Mouse (Mus musculus) lung, postnatal 0 days (tissue): Measurements from ENCODE around the gene Pxdc1. TPM values are rescaled to one million over a fixed set of nuclear protein-coding genes. Genes with fewer than 3 reads are reported as not detected.
A peak's percentile ranks its signal among the peaks of the same experiment; 100 is the strongest.

Experiments
- ATAC-seq: fragments of 200-750 bp; cut with Nextera tagmentation; 2 replicates; pipeline ENCODE4 v1.8.0; 2017; ENCODE audit warnings: moderate library complexity
- DNase-seq: peaks from one replicate; pipeline ENCODE4 v3.0.0-alpha.2; 2016; ENCODE audit warnings: low spot score
- H3K27ac ChIP-seq: fragments of 300-500 bp; sonication (generic); 2 replicates; pipeline ENCODE4 v1.5.1; 2014; ENCODE audit warnings: antibody characterized with exemption, mild to moderate bottlenecking, low read length, mixed read lengths
- H3K27me3 ChIP-seq: fragments of 300-500 bp; sonication (generic); replicated peaks from 2 replicates; pipeline ENCODE4 v1.6.1; 2014; ENCODE audit warnings: low read length, mixed read lengths; ENCODE audit not compliant: insufficient read depth
- H3K36me3 ChIP-seq: fragments of 300-500 bp; sonication (generic); 2 replicates; pipeline ENCODE4 v1.6.1; 2014; ENCODE audit warnings: low read length, mixed read lengths; ENCODE audit not compliant: insufficient read depth
- H3K4me1 ChIP-seq: fragments of 300-500 bp; sonication (generic); 2 replicates; pipeline ENCODE4 v1.6.1; 2014; ENCODE audit warnings: antibody characterized with exemption, low read depth, low read length, mixed read lengths; ENCODE audit not compliant: insufficient read depth
- H3K4me2 ChIP-seq: fragments of 300-500 bp; sonication (generic); replicated peaks from 2 replicates; pipeline ENCODE4 v1.6.1; 2014; ENCODE audit warnings: low read depth, mild to moderate bottlenecking, low read length, moderate library complexity, mixed read lengths
- H3K4me3 ChIP-seq: fragments of 300-500 bp; sonication (generic); 2 replicates; pipeline ENCODE4 v1.5.1; 2014; ENCODE audit warnings: low read depth, low read length
- H3K9ac ChIP-seq: fragments of 300-500 bp; sonication (generic); replicated peaks from 2 replicates; pipeline ENCODE4 v1.6.1; 2014; ENCODE audit warnings: low read depth, mild to moderate bottlenecking
- H3K9me3 ChIP-seq: fragments of 300-500 bp; sonication (generic); 2 replicates; pipeline ENCODE4 v1.6.1; 2016; ENCODE audit warnings: low read length, mixed read lengths
- CTCF ChIP-seq: IDR thresholded peaks from 2 replicates; pipeline ENCODE4 v1.5.1; 2016; ENCODE audit warnings: antibody characterized with exemption, mild to moderate bottlenecking
- EP300 ChIP-seq: IDR thresholded peaks from 2 replicates; pipeline ENCODE4 v1.6.1; 2016; ENCODE audit warnings: antibody characterized with exemption, mild to moderate bottlenecking, control low read depth
- WGBS: fragments of 180-500 bp; shearing (Covaris S2); extraction: QIAGEN DNeasy Blood & Tissue Kit; methylation state at CpG from one replicate; pipeline ENCODE4 v1.1.7; 2014; 5-methylcytosine and 5-hydroxymethylcytosine counted together
- polyA plus RNA-seq: library from polyadenylated mRNA; unstranded; fragments of >200 nt; fragmentation: Nextera tagmentation; extraction: Ambion mirVana; gene quantifications from 2 replicates; pipeline ENCODE4 v1.2.1, GENCODE M21; 2015

Gene Pxdc1
- polyA plus RNA-seq, 1 experiment from 2014 or later = 44.3 TPM

DNA sequence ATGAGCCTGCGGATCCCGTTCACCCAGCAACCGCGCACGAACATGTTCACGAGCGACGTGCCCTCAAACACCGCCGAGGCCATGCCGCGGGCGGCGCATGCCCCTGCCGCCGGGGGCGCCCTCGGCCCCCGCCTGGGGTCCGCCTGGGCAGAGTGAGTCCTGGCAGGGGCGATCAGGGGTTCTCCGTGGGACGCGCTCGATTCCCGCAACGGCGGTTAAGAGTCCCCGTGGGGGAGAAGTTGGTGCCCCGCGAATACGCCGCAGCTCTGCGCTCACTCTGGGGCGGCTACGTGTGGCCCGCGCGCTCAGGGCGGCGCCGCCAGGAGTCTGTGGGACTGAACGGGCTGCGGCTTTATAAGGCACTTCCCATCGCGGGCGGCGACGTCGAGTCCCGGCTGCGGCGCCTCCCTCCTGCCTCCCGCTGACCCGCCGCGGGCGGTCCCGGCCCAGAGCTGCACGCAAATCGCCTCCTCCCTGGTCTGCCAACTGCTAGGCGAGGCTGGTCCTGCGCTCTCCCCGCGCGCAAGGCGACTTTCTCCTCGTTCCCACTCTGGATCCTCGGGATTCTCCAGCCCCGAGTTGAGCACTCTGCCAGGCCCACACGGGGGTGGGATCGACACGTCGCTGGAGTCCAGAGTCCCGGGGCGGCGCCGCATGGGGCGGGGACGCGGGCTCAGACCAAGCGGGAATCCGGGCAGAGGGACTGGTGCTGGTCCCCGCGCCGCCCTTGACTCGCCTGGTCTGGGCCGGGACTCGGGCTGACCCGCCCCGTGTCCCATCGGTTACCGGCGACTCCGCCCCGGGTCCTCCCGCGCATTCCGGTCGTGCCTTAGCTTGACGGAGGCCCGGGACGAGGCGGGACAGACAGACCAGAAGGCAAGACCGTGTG, 689 bp downstream of the Pxdc1 start:
- H3K27ac ChIP-seq = peak overlapping the region; percentile 88
- peak; percentile 87 for ATAC-seq
- peak overlapping the region; percentile 71 for H3K4me3 ChIP-seq
- peak overlapping the region; percentile 85 for H3K4me2 ChIP-seq
- H3K9me3 ChIP-seq = no peaks in the 10 kb centered on the region
- TF ChIP-seq CTCF (peak; percentile 63), EP300 (no peak)
- H3K36me3 ChIP-seq = no peaks in the 10 kb centered on the region
- peak; percentile 81 for DNase-seq
- H3K4me1 ChIP-seq = no peaks in the 10 kb centered on the region; the same call in 1 of the 2 replicates
- WGBS = under 1% methylated on average over 96 of the region's 105 CpGs
- H3K9ac ChIP-seq = peak overlapping the region; percentile 74
- H3K27me3 ChIP-seq = peaks cover 4% of the 10 kb centered on the region; the same call in 1 of the 2 replicates

DNA sequence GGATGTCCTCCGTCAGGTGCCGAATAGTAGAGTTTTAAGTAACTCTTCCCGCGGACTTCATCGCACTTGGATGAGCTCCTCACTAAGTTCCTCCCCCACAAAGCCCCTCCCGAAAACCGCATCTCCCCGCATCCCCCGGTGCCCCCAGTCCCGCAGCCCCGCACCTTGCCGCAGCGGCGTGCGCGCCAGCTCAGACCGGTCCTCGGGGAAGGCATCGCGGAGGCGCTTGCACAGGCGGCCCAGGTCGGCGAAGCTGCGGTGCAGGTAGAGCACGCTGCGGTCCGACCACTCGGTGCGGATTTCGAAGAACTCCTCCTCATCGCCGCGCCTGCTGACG, 1.3 kb downstream of the Pxdc1 start:
- WGBS = 1% methylated on average over 35 of the region's 35 CpGs
- DNase-seq (no peak), ATAC-seq (peak; percentile 3; the same call in 1 of the 2 replicates)
- Histone ChIP-seq H3K4me1 (no peaks in the 10 kb centered on the region; the same call in 1 of the 2 replicates), H3K9ac (peak overlapping the region; percentile 74), H3K4me2 (peak overlapping the region; percentile 85), H3K36me3 (no peaks in the 10 kb centered on the region), H3K27me3 (peaks cover 4% of the 10 kb centered on the region; the same call in 1 of the 2 replicates), H3K4me3 (peak overlapping the region; percentile 71), H3K27ac (peak overlapping the region; percentile 88), H3K9me3 (no peaks in the 10 kb centered on the region)
- TF ChIP-seq CTCF (no peak), EP300 (no peak)

DNA sequence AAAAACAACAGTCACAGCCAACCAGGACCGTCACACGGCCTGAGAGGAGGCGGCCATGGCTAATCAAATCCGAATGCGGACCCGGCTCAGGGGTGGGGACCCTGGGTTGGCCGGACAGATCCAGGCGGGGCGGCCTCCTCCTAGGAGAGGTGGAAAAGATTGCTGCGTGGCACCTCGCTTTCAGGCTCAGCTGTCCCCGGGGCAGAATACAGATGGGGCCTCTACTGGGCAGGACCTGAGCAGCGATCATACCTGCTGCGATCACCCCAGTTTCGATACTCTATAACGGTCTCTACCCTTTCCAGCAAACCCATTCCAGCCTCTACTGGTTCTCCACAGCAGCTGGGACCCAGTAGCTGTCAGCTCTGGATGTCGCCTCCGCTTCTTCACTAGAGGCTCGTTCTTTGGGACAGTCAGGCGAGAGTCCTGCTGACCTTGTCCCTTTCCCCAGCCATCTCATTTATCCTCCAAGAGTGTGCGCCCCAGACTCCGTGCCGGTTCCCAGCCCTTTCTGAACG, 1.8 kb downstream of the Pxdc1 start:
- peak; percentile 36 for DNase-seq
- H3K36me3 ChIP-seq = no peaks in the 10 kb centered on the region
- peak overlapping the region; percentile 88 for H3K27ac ChIP-seq
- peaks cover 1% of the 10 kb centered on the region; the same call in 1 of the 2 replicates for H3K4me1 ChIP-seq
- peaks cover 4% of the 10 kb centered on the region; the same call in 1 of the 2 replicates for H3K27me3 ChIP-seq
- H3K9me3 ChIP-seq = no peaks in the 10 kb centered on the region
- WGBS = 3% methylated on average over 23 of the region's 24 CpGs
- no peak for ATAC-seq
- H3K9ac ChIP-seq = peak overlapping the region; percentile 74
- peak overlapping the region; percentile 85 for H3K4me2 ChIP-seq
- TF ChIP-seq EP300 = no peak
- no peak for TF ChIP-seq CTCF
- H3K4me3 ChIP-seq = peak overlapping the region; percentile 71

DNA sequence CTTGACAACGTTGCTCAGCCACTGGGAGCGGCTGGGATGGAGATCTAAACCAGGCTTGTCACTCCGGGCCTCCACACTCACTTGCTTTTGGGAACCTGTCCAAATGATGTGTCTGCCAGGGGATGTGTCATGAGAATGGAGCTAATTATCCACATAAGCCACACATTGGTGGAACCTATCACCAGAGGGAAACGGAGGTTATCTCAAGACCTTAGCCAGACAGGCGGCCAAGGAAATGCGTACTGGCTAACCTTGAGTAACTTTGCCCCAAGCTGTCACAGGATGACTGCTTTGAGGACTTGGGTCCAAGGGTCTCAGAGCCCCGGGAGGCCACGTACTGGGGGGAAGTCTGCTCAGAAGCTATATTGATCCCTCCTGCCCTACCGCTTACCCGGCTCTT, 2.3 kb downstream of the Pxdc1 start:
- 36% methylated on average over 10 of the region's 10 CpGs for WGBS
- Histone ChIP-seq H3K9ac (peak overlapping the region; percentile 74), H3K9me3 (no peaks in the 10 kb centered on the region), H3K27ac (peak overlapping the region; percentile 88; the same call in 1 of the 2 replicates), H3K36me3 (no peaks in the 10 kb centered on the region), H3K4me1 (peaks cover 7% of the 10 kb centered on the region; the same call in 1 of the 2 replicates), H3K4me2 (peak overlapping the region; percentile 85), H3K27me3 (peaks cover 4% of the 10 kb centered on the region; the same call in 1 of the 2 replicates), H3K4me3 (peak overlapping the region; percentile 71)
- peak; percentile 49 for DNase-seq
- no peak for ATAC-seq
- no peak for TF ChIP-seq CTCF
- TF ChIP-seq EP300 = no peak

DNA sequence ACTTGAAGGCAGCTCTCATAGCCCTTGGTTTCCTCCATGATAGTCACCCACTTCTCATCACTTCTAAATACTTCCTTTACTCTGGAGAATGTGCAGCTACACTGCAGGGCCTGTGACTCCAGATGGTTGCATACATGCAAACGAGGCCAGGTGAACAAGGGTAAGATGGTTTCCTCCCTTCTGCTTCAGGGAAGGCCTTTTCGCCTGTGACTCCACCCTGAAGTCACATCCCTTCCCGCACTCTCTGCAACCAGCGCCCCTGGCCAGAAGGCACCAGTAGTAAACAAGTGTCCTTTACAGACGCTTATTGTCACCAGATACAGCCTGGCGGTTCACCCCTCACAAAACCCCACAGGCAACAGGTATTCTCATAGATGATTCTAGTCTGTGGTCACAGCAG, 2.9 kb downstream of the Pxdc1 start:
- Histone ChIP-seq H3K27ac (no peak overlapping the region), H3K4me1 (peaks cover 7% of the 10 kb centered on the region; the same call in 1 of the 2 replicates), H3K36me3 (no peaks in the 10 kb centered on the region), H3K4me2 (peak overlapping the region; percentile 85), H3K9ac (0 out of 2 replicates have a peak overlapping the region, but pooled peaks have one; percentile 13), H3K27me3 (peaks cover 4% of the 10 kb centered on the region; the same call in 1 of the 2 replicates), H3K4me3 (peak overlapping the region; percentile 71), H3K9me3 (no peaks in the 10 kb centered on the region)
- ATAC-seq = no peak
- 63% methylated on average over 6 of the region's 6 CpGs for WGBS
- no peak for DNase-seq
- TF ChIP-seq EP300 (no peak), CTCF (no peak)

- Histone ChIP-seq H3K27me3 (peaks cover 4% of the 10 kb centered on the region; the same call in 1 of the 2 replicates), H3K36me3 (no peaks in the 10 kb centered on the region), H3K4me1 (peaks cover 7% of the 10 kb centered on the region; the same call in 1 of the 2 replicates), H3K9me3 (no peaks in the 10 kb centered on the region), H3K4me2 (no peak overlapping the region), H3K4me3 (no peak overlapping the region), H3K27ac (no peak overlapping the region), H3K9ac (no peak overlapping the region)
- TF ChIP-seq CTCF = no peak
- no peak for TF ChIP-seq EP300
- 66% methylated on average over 4 of the region's 4 CpGs for WGBS
- peak; percentile 24 for DNase-seq
- ATAC-seq = no peak
Observed at GRCm38 (mm10) chr13:34647751-34648150, 5.5 kb downstream of the Pxdc1 start.
